Mouse (Mus musculus) forebrain, embryonic 10.5 days (tissue): ENCODE results near the gene Hoxa3. TPM values are rescaled to one million over a fixed set of nuclear protein-coding genes. Genes with fewer than 3 reads are reported as not detected.

Source experiments
- DNase-seq: peaks from one replicate; pipeline ENCODE4 v3.0.0-alpha.2; 2017; ENCODE audit warnings: low spot score; ENCODE audit errors: extremely low spot score
- H3K27ac ChIP-seq: fragments of 300-500 bp; sonication (generic); 2 replicates; pipeline ENCODE4 v1.5.1; 2016; ENCODE audit warnings: mild to moderate bottlenecking
- H3K27me3 ChIP-seq: fragments of 300-500 bp; sonication (generic); 2 replicates; pipeline ENCODE4 v1.6.1; 2016; ENCODE audit warnings: mild to moderate bottlenecking; ENCODE audit not compliant: poor library complexity, severe bottlenecking
- H3K36me3 ChIP-seq: fragments of 300-500 bp; sonication (generic); replicated peaks from 2 replicates; pipeline ENCODE4 v1.6.1; 2016; ENCODE audit warnings: mild to moderate bottlenecking, moderate library complexity
- H3K4me1 ChIP-seq: fragments of 300-500 bp; sonication (generic); 2 replicates; pipeline ENCODE4 v1.6.1; 2016
- H3K4me3 ChIP-seq: fragments of 300-500 bp; sonication (generic); 2 replicates; pipeline ENCODE4 v1.5.1; 2016; ENCODE audit warnings: mild to moderate bottlenecking, moderate library complexity
- H3K9me3 ChIP-seq: fragments of 300-500 bp; sonication (generic); 2 replicates; pipeline ENCODE4 v1.6.1; 2016; ENCODE audit warnings: mild to moderate bottlenecking, moderate library complexity
- WGBS: fragments of 180-500 bp; shearing (Covaris S2); methylation state at CpG from one replicate; pipeline ENCODE4 v1.1.7; 2016; 5-methylcytosine and 5-hydroxymethylcytosine counted together
- polyA plus RNA-seq: library from polyadenylated mRNA; unstranded; fragments of >200 nt; fragmentation: Nextera tagmentation; extraction: Ambion mirVana; gene quantifications from 2 replicates; pipeline ENCODE4 v1.2.1, GENCODE M21; 2016

Hoxa3 gene
- polyA plus RNA-seq, 1 experiment from 2014 or later = not detected

- peaks cover 5% of the 10 kb centered on the region for H3K4me1 ChIP-seq
- peaks cover 100% of the 10 kb centered on the region for H3K27me3 ChIP-seq
- no peak overlapping the region for H3K4me3 ChIP-seq
- WGBS = under 1% methylated on average over 24 of the region's 24 CpGs
- H3K27ac ChIP-seq = no peak overlapping the region
- no peaks in the 10 kb centered on the region for H3K9me3 ChIP-seq
- no peaks in the 10 kb centered on the region for H3K36me3 ChIP-seq
- DNase-seq = no peak
Measured at GRCm38 (mm10) chr6:52252016-52252774, 39.1 kb upstream of the Hoxa3 start.

GRCm38 (mm10) chr6:52251177-52251879, 38.2 kb upstream of the Hoxa3 start:
- Histone ChIP-seq H3K9me3 (no peaks in the 10 kb centered on the region), H3K27me3 (peaks cover 100% of the 10 kb centered on the region), H3K36me3 (no peaks in the 10 kb centered on the region), H3K27ac (no peak overlapping the region), H3K4me3 (no peak overlapping the region), H3K4me1 (peaks cover 5% of the 10 kb centered on the region)
- DNase-seq = no peak
- WGBS = 8% methylated on average over 7 of the region's 7 CpGs

DNA sequence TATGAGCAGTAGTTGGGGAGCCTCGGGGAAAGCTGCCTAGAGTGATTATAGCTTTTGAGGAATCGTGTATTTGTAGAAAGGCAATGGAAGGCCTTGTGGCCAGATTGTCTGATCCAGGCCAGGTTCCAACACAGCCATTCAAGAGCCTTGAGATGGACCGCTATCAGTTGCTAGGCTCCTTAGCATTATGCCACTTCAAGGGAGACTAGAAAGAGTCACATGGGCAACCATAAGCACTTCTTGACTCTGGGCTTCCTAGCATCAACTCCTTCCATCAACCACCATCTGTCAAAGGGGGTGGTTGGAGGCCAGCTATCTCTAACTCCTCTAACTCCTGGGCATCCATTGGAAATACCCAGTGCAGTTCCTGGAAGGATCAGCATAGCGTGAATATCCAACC, 36.7 kb upstream of the Hoxa3 start:
- Histone ChIP-seq H3K4me1 (peaks cover 16% of the 10 kb centered on the region), H3K4me3 (no peak overlapping the region), H3K27ac (no peak overlapping the region), H3K27me3 (peaks cover 100% of the 10 kb centered on the region), H3K9me3 (no peaks in the 10 kb centered on the region), H3K36me3 (no peaks in the 10 kb centered on the region)
- under 1% methylated on average over 4 of the region's 4 CpGs for WGBS
- DNase-seq = no peak

DNA sequence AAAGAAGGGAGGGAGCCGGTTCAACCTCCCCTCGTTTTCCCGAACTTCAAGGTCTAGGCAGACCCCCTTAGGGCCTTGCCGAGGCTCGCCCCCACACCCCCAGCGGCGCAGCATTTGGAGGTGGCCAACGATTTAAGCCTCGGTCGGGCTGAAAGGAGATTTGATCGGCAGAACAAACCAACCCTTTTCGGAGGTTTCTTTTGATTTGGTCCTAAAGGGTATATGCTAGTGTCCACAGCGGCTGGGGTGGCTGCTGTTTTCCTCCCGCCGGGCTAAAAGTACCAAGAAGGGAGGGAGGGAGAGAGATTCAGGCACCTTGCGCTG, 36.2 kb upstream of the Hoxa3 start:
- Histone ChIP-seq H3K4me3 (no peak overlapping the region), H3K36me3 (no peaks in the 10 kb centered on the region), H3K27me3 (peaks cover 100% of the 10 kb centered on the region), H3K4me1 (peaks cover 16% of the 10 kb centered on the region), H3K27ac (no peak overlapping the region), H3K9me3 (no peaks in the 10 kb centered on the region)
- under 1% methylated on average over 16 of the region's 16 CpGs for WGBS
- no peak for DNase-seq

GRCm38 (mm10) chr6:52248638-52249414, 35.7 kb upstream of the Hoxa3 start:
- no peak overlapping the region for H3K4me3 ChIP-seq
- H3K27me3 ChIP-seq = peaks cover 100% of the 10 kb centered on the region
- WGBS = under 1% methylated on average over 27 of the region's 27 CpGs
- H3K27ac ChIP-seq = no peak overlapping the region
- H3K9me3 ChIP-seq = no peaks in the 10 kb centered on the region
- H3K4me1 ChIP-seq = peaks cover 16% of the 10 kb centered on the region
- H3K36me3 ChIP-seq = no peaks in the 10 kb centered on the region
- no peak for DNase-seq

GRCm38 (mm10) chr6:52247766-52248637, 34.9 kb upstream of the Hoxa3 start:
- no peaks in the 10 kb centered on the region for H3K9me3 ChIP-seq
- no peak overlapping the region for H3K27ac ChIP-seq
- H3K4me3 ChIP-seq = no peak overlapping the region
- WGBS = 2% methylated on average over 23 of the region's 23 CpGs
- DNase-seq = no peak
- no peaks in the 10 kb centered on the region for H3K36me3 ChIP-seq
- H3K27me3 ChIP-seq = peaks cover 100% of the 10 kb centered on the region
- peaks cover 11% of the 10 kb centered on the region for H3K4me1 ChIP-seq

GRCm38 (mm10) chr6:52246916-52247315, 33.8 kb upstream of the Hoxa3 start:
- Histone ChIP-seq H3K9me3 (no peaks in the 10 kb centered on the region), H3K27ac (no peak overlapping the region), H3K27me3 (peaks cover 100% of the 10 kb centered on the region), H3K4me1 (peaks cover 11% of the 10 kb centered on the region), H3K36me3 (no peaks in the 10 kb centered on the region), H3K4me3 (no peak overlapping the region)
- DNase-seq = no peak
- 8% methylated on average over 3 of the region's 3 CpGs for WGBS

DNA sequence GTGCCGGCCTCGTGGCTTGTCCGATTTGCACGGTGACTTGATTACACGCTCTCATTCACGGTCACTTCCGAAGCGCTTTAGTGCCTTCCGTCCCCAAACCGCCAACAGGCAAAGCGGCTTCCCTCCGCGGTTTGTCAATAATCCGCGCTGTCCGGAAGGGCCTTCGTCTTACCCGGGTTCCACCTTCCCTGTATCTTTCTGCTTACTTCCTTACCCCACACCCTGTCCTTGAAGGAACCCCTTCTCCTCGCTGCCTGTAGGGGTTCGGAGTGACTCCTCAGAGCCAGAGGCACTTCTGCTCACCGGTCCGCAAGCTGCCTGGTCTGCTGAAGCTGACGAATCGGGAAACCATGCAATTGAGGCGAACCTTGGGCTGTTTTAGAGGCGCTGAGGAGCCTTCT, 33.3 kb upstream of the Hoxa3 start:
- Histone ChIP-seq H3K4me1 (peaks cover 11% of the 10 kb centered on the region), H3K36me3 (no peaks in the 10 kb centered on the region), H3K9me3 (no peaks in the 10 kb centered on the region), H3K27me3 (peaks cover 100% of the 10 kb centered on the region), H3K4me3 (no peak overlapping the region), H3K27ac (no peak overlapping the region)
- under 1% methylated on average over 26 of the region's 26 CpGs for WGBS
- DNase-seq = no peak

- Histone ChIP-seq H3K36me3 (no peaks in the 10 kb centered on the region), H3K4me1 (peaks cover 12% of the 10 kb centered on the region), H3K27me3 (peaks cover 100% of the 10 kb centered on the region), H3K4me3 (no peak within 1 kb of the TSS), H3K9me3 (no peaks in the 10 kb centered on the region), H3K27ac (no peak within 1 kb of the TSS)
- 1% methylated on average over 20 of the region's 20 CpGs for WGBS
- DNase-seq = no peak
Measured at GRCm38 (mm10) chr6:52245757-52246142, 32.6 kb upstream of the Hoxa3 start, which contains the start of gene Hoxa11. Gene Hoxa11, minus strand, starts transcription at chr6:52245810.

- no peak overlapping the region for H3K4me3 ChIP-seq
Measured at GRCm38 (mm10) chr6:52245040-52245756, 32.1 kb upstream of the Hoxa3 start.

DNA sequence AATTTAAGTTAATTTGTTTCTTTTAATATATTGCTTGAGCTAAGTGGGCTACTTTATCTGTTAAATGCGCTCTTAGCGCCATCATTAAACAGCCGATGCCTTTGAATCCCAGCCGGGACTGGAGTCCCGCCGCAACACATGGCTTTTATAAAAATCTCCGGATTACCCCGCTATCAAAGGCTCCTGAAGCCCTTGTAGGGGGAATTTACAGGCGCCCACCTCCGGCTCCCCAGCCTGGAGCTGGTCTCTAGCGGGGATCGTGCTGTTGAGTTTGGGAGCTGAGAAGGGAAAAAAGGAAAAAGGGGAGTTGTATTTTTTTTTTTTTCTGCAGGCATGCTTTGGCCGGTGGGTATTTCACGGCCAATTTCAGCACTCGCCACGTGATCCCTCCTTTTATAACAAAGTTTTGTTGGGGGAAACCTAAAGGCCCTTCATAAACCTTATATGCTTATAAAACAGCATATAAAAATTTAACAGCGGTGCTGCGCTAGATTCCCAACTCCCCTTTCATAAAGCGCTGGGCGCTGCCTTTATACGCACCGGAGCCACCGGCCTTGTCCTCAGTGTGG, 31.4 kb upstream of the Hoxa3 start:
- no peak for DNase-seq
- WGBS = 1% methylated on average over 23 of the region's 23 CpGs
- Histone ChIP-seq H3K27me3 (peaks cover 100% of the 10 kb centered on the region), H3K9me3 (no peaks in the 10 kb centered on the region), H3K4me1 (peaks cover 19% of the 10 kb centered on the region), H3K36me3 (no peaks in the 10 kb centered on the region), H3K27ac (no peak overlapping the region), H3K4me3 (no peak overlapping the region)

More at GRCm38 (mm10) chr6:52245040-52245756, 32.1 kb upstream of the Hoxa3 start:
- Histone ChIP-seq H3K9me3 (no peaks in the 10 kb centered on the region), H3K36me3 (no peaks in the 10 kb centered on the region), H3K27ac (no peak overlapping the region), H3K27me3 (peaks cover 100% of the 10 kb centered on the region), H3K4me1 (peaks cover 17% of the 10 kb centered on the region)
- under 1% methylated on average over 71 of the region's 71 CpGs for WGBS
- no peak for DNase-seq
